Mouse (Mus musculus) bone marrow macrophage, adult 2 months (primary cell): ENCODE results near the gene Spta1. TPM values are rescaled to one million over a fixed set of nuclear protein-coding genes. Genes with fewer than 3 reads are reported as not detected.

Source experiments
- H3K27ac ChIP-seq: 2 replicates; pipeline ENCODE4 v1.5.1; 2012; ENCODE audit warnings: low read depth, low read length; ENCODE audit not compliant: insufficient read depth
- H3K4me1 ChIP-seq: 2 replicates; pipeline ENCODE4 v1.6.1; 2012; ENCODE audit warnings: low read length; ENCODE audit not compliant: control insufficient read depth, insufficient read depth
- H3K4me3 ChIP-seq: 2 replicates; pipeline ENCODE4 v1.5.1; 2012; ENCODE audit warnings: mild to moderate bottlenecking, low read length, moderate library complexity; ENCODE audit not compliant: insufficient read depth
- CTCF ChIP-seq: IDR thresholded peaks from 2 replicates; pipeline ENCODE4 v1.5.1; 2012; ENCODE audit warnings: low read depth, mild to moderate bottlenecking, low read length, moderate library complexity
- POLR2A ChIP-seq: IDR thresholded peaks from 2 replicates; pipeline ENCODE4 v1.6.1; 2012; ENCODE audit warnings: mild to moderate bottlenecking, low read depth, low read length, borderline replicate concordance
- polyA plus RNA-seq: library from polyadenylated mRNA; stranded (reverse); fragments of >200 nt; gene quantifications from 2 replicates; pipeline ENCODE4 v1.2.4, GENCODE M21; 2012; ENCODE audit not compliant: missing spikeins, insufficient read depth, insufficient read length

Spta1 gene
- polyA plus RNA-seq, 1 experiment = not detected

GRCm38 (mm10) chr1:174247170-174247569 lies 74.6 kb downstream of the Spta1 start:
- H3K4me1 ChIP-seq = no peaks in the 10 kb centered on the region
- no peak for TF ChIP-seq POLR2A
- no peak for TF ChIP-seq CTCF
- no peak overlapping the region for H3K4me3 ChIP-seq
- no peak overlapping the region for H3K27ac ChIP-seq

DNA sequence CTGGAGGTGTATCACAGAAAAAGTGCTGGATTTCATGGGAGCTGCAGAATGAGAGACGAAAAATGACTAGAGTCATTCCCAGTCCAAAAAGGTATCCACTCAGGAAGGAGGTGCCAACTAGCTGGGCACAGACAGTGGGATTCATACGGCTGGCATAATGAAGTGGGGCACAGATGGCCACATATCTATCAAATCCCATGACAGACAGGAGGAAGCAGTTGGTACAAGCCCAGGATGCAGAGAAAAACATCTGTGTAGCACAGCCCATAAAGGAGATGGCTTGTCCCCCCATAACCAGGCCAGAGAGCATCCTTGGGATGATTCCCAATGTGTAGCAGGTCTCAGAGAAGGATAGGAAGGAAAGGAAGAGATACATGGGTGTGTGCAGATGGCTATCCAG lies 77.8 kb downstream of the Spta1 start:
- no peak for TF ChIP-seq POLR2A
- no peak for TF ChIP-seq CTCF

GRCm38 (mm10) chr1:174251961-174252360 lies 79.4 kb downstream of the Spta1 start, which contains the start of gene Olfr419:
TSS of gene Olfr419 (minus strand) at chr1:174252061.
- no peaks in the 10 kb centered on the region for H3K4me1 ChIP-seq
- H3K27ac ChIP-seq = no peak within 1 kb of the TSS
- H3K4me3 ChIP-seq = no peak within 1 kb of the TSS
- TF ChIP-seq CTCF = no peak
- no peak for TF ChIP-seq POLR2A

More for the DNA sequence above, 77.8 kb downstream of the Spta1 start:
- no peaks in the 10 kb centered on the region for H3K4me1 ChIP-seq
- no peak overlapping the region for H3K4me3 ChIP-seq
- H3K27ac ChIP-seq = no peak overlapping the region

- Histone ChIP-seq H3K4me3 (no peak overlapping the region), H3K27ac (no peak overlapping the region), H3K4me1 (no peaks in the 10 kb centered on the region)
- no peak for TF ChIP-seq POLR2A
- TF ChIP-seq CTCF = no peak
These were observed 95.2 kb downstream of the Spta1 start for GRCm38 (mm10) chr1:174267816-174268215.

GRCm38 (mm10) chr1:174269162-174269561 lies 96.6 kb downstream of the Spta1 start:
- Histone ChIP-seq H3K4me1 (no peaks in the 10 kb centered on the region), H3K27ac (no peak overlapping the region), H3K4me3 (no peak overlapping the region)
- TF ChIP-seq POLR2A (no peak), CTCF (no peak)

- H3K27ac ChIP-seq = no peak overlapping the region
- H3K4me1 ChIP-seq = no peaks in the 10 kb centered on the region
- H3K4me3 ChIP-seq = no peak overlapping the region
- TF ChIP-seq POLR2A (no peak), CTCF (no peak)
These were observed 98.1 kb downstream of the Spta1 start for GRCm38 (mm10) chr1:174270643-174271042.

Other genes starting within 250 kb of the Spta1 start
- gene Mndal, start 230.3 kb upstream of the Spta1 start, polyA plus RNA-seq = 395 and 406 TPM in 2 replicates
- gene Ifi203, start 230.1 kb upstream of the Spta1 start, polyA plus RNA-seq = 165 and 170 TPM in 2 replicates
- gene Ifi202b, start 190.0 kb upstream of the Spta1 start, polyA plus RNA-seq = not detected in 2 replicates
- 7.4 and 9.0 TPM in 2 replicates for gene Ifi205, start 141.0 kb upstream of the Spta1 start, polyA plus RNA-seq
- 0.33 TPM in 1 of 2 replicates, not detected in the other for gene Olfr433, start 132.1 kb upstream of the Spta1 start, polyA plus RNA-seq
- not detected in 2 replicates for gene Olfr432, start 123.6 kb upstream of the Spta1 start, polyA plus RNA-seq
- gene Olfr430, start 106.2 kb upstream of the Spta1 start, polyA plus RNA-seq = not detected in 2 replicates
- 0.61 TPM in 1 of 2 replicates, not detected in the other for gene Olfr429, start 88.4 kb upstream of the Spta1 start, polyA plus RNA-seq
- gene Olfr427, start 75.9 kb upstream of the Spta1 start, polyA plus RNA-seq = not detected in 2 replicates
- gene Olfr231, start 51.6 kb upstream of the Spta1 start, polyA plus RNA-seq = not detected in 2 replicates
- not detected in 2 replicates for gene Olfr424, start 41.3 kb upstream of the Spta1 start, polyA plus RNA-seq
- gene Olfr420, start 17.1 kb upstream of the Spta1 start, polyA plus RNA-seq = not detected in 2 replicates
- gene Olfr419, start 79.3 kb downstream of the Spta1 start, polyA plus RNA-seq = not detected in 2 replicates
- gene Mptx1, start 157.7 kb downstream of the Spta1 start, polyA plus RNA-seq = not detected in 2 replicates
- gene Olfr417, start 192.3 kb downstream of the Spta1 start, polyA plus RNA-seq = not detected in 2 replicates
- gene Olfr248, start 218.3 kb downstream of the Spta1 start, polyA plus RNA-seq = not detected in 2 replicates